Mouse (Mus musculus): ENCODE measurements around the gene Paqr7.

DNA sequence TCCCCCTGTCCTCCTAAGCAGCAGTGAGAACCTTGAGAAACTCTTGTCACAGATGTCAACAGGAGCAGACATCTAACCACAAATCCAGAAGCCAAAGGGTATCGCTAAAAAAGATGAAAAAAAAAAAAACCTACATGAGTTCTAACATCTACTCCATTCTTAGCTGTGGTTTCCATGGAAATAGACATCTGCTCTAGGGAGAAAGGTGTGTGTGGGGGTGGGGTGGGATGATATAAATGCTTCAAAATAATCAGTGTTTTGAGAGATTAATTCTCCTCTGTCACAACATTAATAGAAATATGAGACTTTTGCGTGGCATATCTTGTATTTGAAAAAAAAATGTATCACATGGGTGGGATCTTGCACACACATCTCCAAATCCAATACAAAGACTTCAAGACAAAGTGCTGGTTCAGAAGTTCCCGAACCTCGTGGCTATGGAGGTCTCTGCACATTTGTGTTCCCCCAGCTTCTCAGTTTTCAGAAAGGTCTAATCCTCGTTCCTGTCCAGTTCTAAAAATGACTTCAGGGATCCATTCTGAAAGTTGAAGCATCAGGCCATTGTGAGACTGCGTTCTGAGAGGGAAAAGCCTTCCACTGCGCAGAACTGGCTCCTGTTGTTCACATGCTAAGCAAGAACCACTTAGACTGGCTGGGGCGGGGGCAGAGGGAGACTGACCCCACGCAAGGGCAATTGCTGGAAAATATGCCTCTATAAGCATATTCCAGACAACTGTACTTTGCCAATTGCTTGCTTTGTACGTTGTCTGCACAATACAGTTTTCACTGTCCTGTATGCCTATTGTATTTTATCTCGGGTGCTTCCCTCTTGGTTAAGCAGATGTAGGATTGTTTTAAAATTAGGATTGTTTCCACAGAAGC, 29.9 kb upstream of the Paqr7 start:
- TF ChIP-seq GATA1 (IDR thresholded peaks at IDR 0.05; ENCODE audit: low read length) (no peak), TAL1 (IDR thresholded peaks at IDR 0.05; ENCODE audit: low read length) (no peak)

All from erythroblast, embryonic 14.5 days (primary cell).